Mouse (Mus musculus): ENCODE data around the gene Gm13090.

The Gm13090 gene

DNA sequence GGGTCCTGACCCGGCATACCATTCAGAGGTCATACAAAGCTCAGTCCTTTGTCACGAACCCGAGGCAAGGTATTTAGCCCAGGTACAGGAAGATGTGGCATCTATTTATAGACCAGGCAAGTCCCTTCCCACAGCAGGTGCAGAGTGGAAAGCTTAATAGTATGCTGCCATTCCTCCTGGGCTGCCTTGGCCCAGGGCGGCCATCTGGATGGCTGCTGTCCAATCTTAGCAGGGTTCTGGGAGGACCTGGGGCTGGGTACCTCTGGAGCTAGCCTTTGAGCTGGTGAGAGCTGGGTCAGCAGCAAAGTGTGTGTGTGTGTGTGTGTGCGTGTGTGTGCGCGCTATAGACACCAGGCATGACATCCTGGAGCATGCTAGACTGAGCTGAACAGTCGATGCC lies 46.1 kb downstream of the Gm13090 start:
- in situ Hi-C loops (cut with MboI, MseI) = loop anchor here (5.0 kb wide), 1 partner anchor 383 kb away; no protein-coding TSS in a partner anchor

- in situ Hi-C loops (cut with MboI, MseI) = loop anchor here (5.0 kb wide), 1 partner anchor 385 kb away; no protein-coding TSS in a partner anchor
Observed at GRCm38 (mm10) chr4:151137701-151138100, 48.3 kb downstream of the Gm13090 start.

DNA sequence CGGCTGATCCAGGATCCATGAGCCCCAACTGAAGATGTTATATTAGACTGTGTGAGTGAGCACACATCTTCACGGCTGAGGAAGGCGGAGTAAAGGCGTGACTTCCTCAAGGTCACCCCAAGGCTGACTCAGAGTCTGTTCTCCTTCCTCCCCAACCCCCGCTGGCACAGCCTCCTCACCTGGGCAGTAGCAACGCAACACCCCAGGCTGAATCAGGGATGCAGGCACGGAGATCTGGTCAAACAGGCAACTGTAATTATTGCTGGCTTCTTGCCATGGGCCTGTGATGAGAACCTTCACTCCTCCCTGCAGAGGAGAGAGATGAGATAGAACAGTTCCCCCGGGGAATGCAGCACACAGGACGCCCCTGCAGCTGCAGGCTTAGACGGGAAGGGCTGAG lies 48.8 kb downstream of the Gm13090 start:
- in situ Hi-C loops (cut with MboI, MseI) = loop anchor here (5.0 kb wide), 1 partner anchor 386 kb away; no protein-coding TSS in a partner anchor

DNA sequence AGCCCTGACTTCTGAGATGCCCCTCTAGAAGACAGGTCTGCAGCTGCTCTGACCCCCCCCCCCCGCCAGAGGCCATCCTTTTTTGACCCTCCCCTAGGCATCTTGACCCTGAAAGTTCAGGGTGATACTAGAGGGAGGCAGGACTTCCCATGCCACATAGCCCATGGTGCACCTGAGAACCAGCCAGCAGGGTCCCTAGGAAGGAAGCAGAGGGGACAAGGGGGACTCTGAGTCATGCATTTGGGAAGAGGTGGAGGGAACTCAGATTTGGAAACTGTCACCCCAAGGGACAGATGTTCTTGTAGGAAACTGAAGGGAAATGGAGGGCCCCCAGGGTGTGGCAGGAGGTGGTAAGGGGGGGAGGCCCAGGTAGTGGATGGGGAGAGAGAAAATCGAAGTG lies 49.2 kb downstream of the Gm13090 start:
- in situ Hi-C loops (cut with MboI, MseI) = loop anchor here (5.0 kb wide), 1 partner anchor 386 kb away; no protein-coding TSS in a partner anchor

GRCm38 (mm10) chr4:151139053-151139840 lies 49.9 kb downstream of the Gm13090 start:
- in situ Hi-C loops (cut with MboI, MseI) = loop anchor here (5.0 kb wide), 1 partner anchor 387 kb away; no protein-coding TSS in a partner anchor

GRCm38 (mm10) chr4:151140368-151140982 lies 51.1 kb downstream of the Gm13090 start:
- in situ Hi-C loops (cut with MboI, MseI) = loop anchor here (5.0 to 10.0 kb wide), 2 partner anchors 63 to 694 kb away; no protein-coding TSS in a partner anchor
